Mouse (Mus musculus) myocyte (in vitro differentiated cells): ENCODE data around the gene Ptprh. TPM values are rescaled to one million over a fixed set of nuclear protein-coding genes. Genes with fewer than 3 reads are reported as not detected.
"Not testable (repeated sequence)": the region's sequence is repeated elsewhere in the genome, so short reads cannot be mapped to it uniquely, and the experiment has no call there.

Experiments used
- H3K27me3 ChIP-seq: one replicate; pipeline ENCODE4 v1.6.1; 2011; ENCODE audit not compliant: control insufficient read depth, insufficient read depth, insufficient read length
- H3K36me3 ChIP-seq: one replicate; pipeline ENCODE4 v1.6.1; 2011; ENCODE audit not compliant: control insufficient read depth, insufficient read depth
- H3K4me2 ChIP-seq: one replicate; pipeline ENCODE4 v1.6.1; 2011; ENCODE audit warnings: low read depth, control low read depth
- H3K4me3 ChIP-seq: one replicate; pipeline ENCODE4 v1.5.1; 2011; ENCODE audit warnings: mild to moderate bottlenecking, control low read depth, moderate library complexity
- H3K79me2 ChIP-seq: one replicate; pipeline ENCODE4 v1.6.1; 2011; ENCODE audit not compliant: control insufficient read depth, insufficient read depth
- H3ac ChIP-seq: one replicate; pipeline ENCODE4 v1.6.1; 2011; ENCODE audit not compliant: control insufficient read depth, insufficient read length
- CEBPB ChIP-seq: IDR thresholded peaks from 2 replicates; pipeline ENCODE4 v1.6.1; 2011; ENCODE audit warnings: mild to moderate bottlenecking, moderate library complexity; ENCODE audit not compliant: poor library complexity, insufficient read depth, severe bottlenecking
- E2F4 ChIP-seq: IDR thresholded peaks from one replicate; pipeline ENCODE4 v1.6.1; 2011; ENCODE audit warnings: mild to moderate bottlenecking, control low read depth, moderate library complexity; ENCODE audit not compliant: insufficient read depth
- MAX ChIP-seq: IDR thresholded peaks from one replicate; pipeline ENCODE4 v1.6.1; 2011; ENCODE audit warnings: low read depth, mild to moderate bottlenecking, control low read depth
- MYOD1 ChIP-seq, 3 experiments: IDR thresholded peaks; one replicate each; pipeline ENCODE4 v1.6.1; 2011; ENCODE audit warnings: control low read depth in 2 of 3, low read depth in 2 of 3, mild to moderate bottlenecking in 2 of 3, moderate library complexity in 1 of 3; ENCODE audit not compliant: insufficient read length in 2 of 3, control insufficient read depth in 1 of 3
- MYOG ChIP-seq, 3 experiments: IDR thresholded peaks; one replicate each; pipeline ENCODE4 v1.6.1; 2011; ENCODE audit warnings: control low read depth in 2 of 3, low read depth in 2 of 3, mild to moderate bottlenecking in 2 of 3; ENCODE audit not compliant: insufficient read length in 2 of 3, control insufficient read depth in 1 of 3, insufficient read depth in 1 of 3
- POLR2A ChIP-seq: IDR thresholded peaks from one replicate; pipeline ENCODE4 v1.6.1; 2011; ENCODE audit warnings: low read depth, mild to moderate bottlenecking, control low read depth, moderate library complexity; ENCODE audit not compliant: insufficient read length
- POLR2AphosphoS2 ChIP-seq: IDR thresholded peaks from one replicate; pipeline ENCODE4 v1.6.1; 2011; ENCODE audit warnings: low read depth, control low read depth; ENCODE audit not compliant: insufficient read length
- REST ChIP-seq: IDR thresholded peaks from one replicate; pipeline ENCODE4 v1.6.1; 2011; ENCODE audit warnings: mild to moderate bottlenecking, control low read depth, moderate library complexity; ENCODE audit not compliant: insufficient read depth, insufficient read length
- SRF ChIP-seq: IDR thresholded peaks from one replicate; pipeline ENCODE4 v1.6.1; 2011; ENCODE audit warnings: low read depth; ENCODE audit not compliant: control insufficient read depth, insufficient read length
- TCF12 ChIP-seq: IDR thresholded peaks from one replicate; pipeline ENCODE4 v1.6.1; 2011; ENCODE audit warnings: mild to moderate bottlenecking, control low read depth; ENCODE audit not compliant: poor library complexity, insufficient read depth, severe bottlenecking
- TCF3 ChIP-seq: IDR thresholded peaks from one replicate; pipeline ENCODE4 v1.6.1; 2011; ENCODE audit warnings: low read depth, control low read depth; ENCODE audit not compliant: insufficient read length
- USF1 ChIP-seq: IDR thresholded peaks from one replicate; pipeline ENCODE4 v1.6.1; 2011; ENCODE audit warnings: low read depth, mild to moderate bottlenecking, control low read depth, moderate library complexity
- polyA plus RNA-seq: library from polyadenylated mRNA; unstranded; fragments of >200 nt; fragmentation: generic; extraction: Trizol; gene quantifications from one replicate; pipeline ENCODE4 v1.2.1, GENCODE M21; 2012; ENCODE audit warnings: missing spikeins

The Ptprh gene
- polyA plus RNA-seq, 1 experiment = not detected

DNA sequence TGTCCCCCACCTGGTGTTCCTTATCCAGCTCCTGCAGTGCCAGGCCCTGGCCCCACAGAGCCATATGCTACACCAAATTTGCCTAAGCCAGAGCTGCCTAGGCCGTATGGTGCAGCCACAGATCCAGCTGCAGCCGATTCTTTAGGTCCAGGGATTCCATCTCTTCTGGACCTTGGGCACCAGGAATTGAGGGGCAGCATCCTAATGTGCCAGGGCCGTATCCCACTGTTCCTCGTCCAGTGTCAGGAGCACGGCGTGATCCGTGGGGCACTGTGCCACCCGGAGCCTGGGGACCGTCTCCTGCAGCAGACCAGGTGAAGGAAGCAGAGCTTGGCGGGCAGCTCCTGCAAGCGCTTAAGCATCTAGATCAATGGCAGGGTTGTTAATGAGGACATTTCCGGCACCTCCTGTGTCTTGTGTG is 8.1 kb upstream of the Ptprh start:
- peaks cover 33% of the 10 kb centered on the region for H3K27me3 ChIP-seq
- no peaks in the 10 kb centered on the region for H3K79me2 ChIP-seq
- H3K4me2 ChIP-seq = no peak overlapping the region
- H3K4me3 ChIP-seq = no peak overlapping the region
- TF ChIP-seq SRF = no peak
- TF ChIP-seq POLR2AphosphoS2 = no peak
- TF ChIP-seq REST = no peak
- TF ChIP-seq USF1 = no peak
- TF ChIP-seq TCF3 = no peak
- TF ChIP-seq CEBPB = no peak
- no peak for TF ChIP-seq TCF12
- no peak for TF ChIP-seq MYOD1 (IDR thresholded peaks at IDR 0.05; ENCODE audit: control insufficient read depth in 1 of 3, insufficient read length in 2 of 3, low read depth in 2 of 3)
- TF ChIP-seq POLR2A = no peak
- TF ChIP-seq MYOG (IDR thresholded peaks at IDR 0.05; ENCODE audit: control insufficient read depth in 1 of 3, insufficient read depth in 1 of 3, insufficient read length in 2 of 3, low read depth in 2 of 3) = no peak
- no peaks in the 10 kb centered on the region for H3K36me3 ChIP-seq
- H3ac ChIP-seq = no peak overlapping the region

DNA sequence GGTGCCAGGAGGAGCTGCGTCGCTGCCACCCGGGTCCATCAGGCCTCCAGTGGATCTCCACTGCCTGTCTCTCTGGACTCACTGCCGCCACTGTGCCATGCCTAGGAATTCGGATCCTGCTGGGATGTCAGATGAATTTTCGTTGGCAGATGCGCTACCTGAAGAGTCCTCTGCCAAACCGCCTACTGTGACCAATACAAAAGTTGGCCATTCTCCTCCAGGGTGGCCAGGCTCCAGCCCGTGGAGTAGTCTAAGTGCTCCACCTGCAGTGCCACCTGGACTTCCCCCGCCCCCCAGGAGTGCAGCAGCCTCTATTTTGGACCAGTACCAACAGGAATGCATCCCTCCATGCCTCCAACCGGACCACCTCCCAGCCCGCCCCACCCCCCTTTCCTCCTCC is 7.7 kb upstream of the Ptprh start:
- H3ac ChIP-seq = no peak overlapping the region
- no peak overlapping the region for H3K4me2 ChIP-seq
- H3K79me2 ChIP-seq = no peaks in the 10 kb centered on the region
- H3K27me3 ChIP-seq = peaks cover 33% of the 10 kb centered on the region
- no peak for TF ChIP-seq SRF
- TF ChIP-seq USF1 = no peak
- TF ChIP-seq CEBPB = no peak
- no peak for TF ChIP-seq MYOG (IDR thresholded peaks at IDR 0.05; ENCODE audit: control insufficient read depth in 1 of 3, insufficient read depth in 1 of 3, insufficient read length in 2 of 3, low read depth in 2 of 3)
- TF ChIP-seq REST = no peak
- no peak for TF ChIP-seq TCF3
- no peak for TF ChIP-seq POLR2A
- no peak for TF ChIP-seq TCF12
- no peak for TF ChIP-seq MAX
- no peak for TF ChIP-seq E2F4
- no peak for TF ChIP-seq POLR2AphosphoS2
- no peak for TF ChIP-seq MYOD1 (IDR thresholded peaks at IDR 0.05; ENCODE audit: control insufficient read depth in 1 of 3, insufficient read length in 2 of 3, low read depth in 2 of 3)
- H3K4me3 ChIP-seq = no peak overlapping the region
- H3K36me3 ChIP-seq = no peaks in the 10 kb centered on the region

DNA sequence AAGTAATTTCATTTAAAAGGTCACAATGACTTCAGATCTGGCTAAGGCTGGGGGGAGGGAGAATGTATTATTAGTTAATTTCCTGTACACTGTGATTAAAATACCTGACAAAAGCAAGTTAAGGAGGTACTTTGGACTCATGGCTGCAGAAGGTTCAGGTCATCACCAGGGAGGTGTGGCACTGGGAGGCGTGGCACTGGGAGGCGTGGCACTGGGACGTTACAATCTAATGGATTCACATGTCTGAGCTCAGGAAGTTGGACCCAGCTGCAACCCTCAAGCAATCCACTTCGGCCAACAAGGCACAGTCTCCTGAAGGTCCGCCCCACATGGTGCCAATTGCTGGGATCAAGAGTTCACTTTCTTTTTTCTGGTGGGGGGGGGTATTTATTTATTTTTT is 4.2 kb upstream of the Ptprh start:
- no peaks in the 10 kb centered on the region for H3K36me3 ChIP-seq
- H3K79me2 ChIP-seq = no peaks in the 10 kb centered on the region

DNA sequence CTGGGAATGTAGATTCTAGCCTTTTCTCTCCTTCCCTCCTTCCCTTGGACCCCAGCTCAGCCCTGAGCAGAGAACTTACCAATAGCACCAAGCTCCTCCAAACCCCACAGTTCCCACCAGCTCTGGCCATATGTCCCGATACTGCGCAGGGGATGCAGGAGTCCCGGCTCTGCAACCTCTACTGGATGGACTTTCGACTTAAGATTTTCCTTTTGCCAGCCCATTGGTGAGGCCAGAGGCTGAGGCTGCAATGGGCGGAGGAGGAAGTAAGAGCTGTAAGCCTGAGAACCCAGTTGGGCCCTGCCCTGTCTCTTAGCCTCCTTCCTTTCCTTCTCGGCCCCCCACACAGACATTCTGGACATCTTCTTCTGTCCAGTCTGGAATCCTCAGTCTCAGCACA is 872 bp downstream of the Ptprh start:
- Histone ChIP-seq H3K4me2 (no peak overlapping the region), H3K36me3 (no peaks in the 10 kb centered on the region), H3ac (no peak overlapping the region), H3K4me3 (no peak overlapping the region), H3K79me2 (no peaks in the 10 kb centered on the region), H3K27me3 (no peaks in the 10 kb centered on the region)
- TF ChIP-seq SRF (no peak), TCF12 (no peak), E2F4 (no peak), CEBPB (no peak)

More for the DNA sequence above, 4.2 kb upstream of the Ptprh start:
- peaks cover 27% of the 10 kb centered on the region for H3K27me3 ChIP-seq
- H3ac ChIP-seq = no peak overlapping the region
- no peak overlapping the region for H3K4me3 ChIP-seq
- no peak for TF ChIP-seq REST
- no peak for TF ChIP-seq CEBPB
- no peak for TF ChIP-seq E2F4
- no peak for TF ChIP-seq SRF
- no peak for TF ChIP-seq MYOG (IDR thresholded peaks at IDR 0.05; ENCODE audit: control insufficient read depth in 1 of 3, insufficient read depth in 1 of 3, insufficient read length in 2 of 3, low read depth in 2 of 3)
- TF ChIP-seq TCF3 = no peak
- no peak for TF ChIP-seq POLR2AphosphoS2
- TF ChIP-seq USF1 = no peak
- no peak for TF ChIP-seq TCF12
- no peak for TF ChIP-seq MAX
- no peak for TF ChIP-seq MYOD1 (IDR thresholded peaks at IDR 0.05; ENCODE audit: control insufficient read depth in 1 of 3, insufficient read length in 2 of 3, low read depth in 2 of 3)
- no peak for TF ChIP-seq POLR2A
- no peak overlapping the region for H3K4me2 ChIP-seq

DNA sequence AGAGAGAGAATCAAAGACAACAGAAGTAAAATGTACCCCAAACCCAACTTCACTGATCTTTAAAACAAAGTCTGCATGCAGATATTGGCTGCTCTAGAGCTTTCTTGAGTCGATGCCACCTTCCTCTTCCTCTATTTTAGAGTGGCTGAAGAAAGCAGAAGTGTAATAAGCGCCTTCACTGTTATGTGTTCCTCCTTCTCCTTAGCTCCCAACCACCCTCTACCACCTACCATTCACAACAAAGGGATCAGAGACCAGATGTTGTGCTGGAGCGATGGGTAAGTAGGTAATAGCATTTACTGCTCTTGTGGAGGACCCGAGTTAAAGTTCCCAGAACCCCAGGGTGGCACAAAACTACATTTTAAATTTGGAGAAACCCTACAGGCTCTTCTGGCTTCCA is 6.8 kb downstream of the Ptprh start:
- not testable (repeated sequence) for H3K4me3 ChIP-seq, H3K4me2 ChIP-seq, H3K27me3 ChIP-seq, H3K36me3 ChIP-seq, H3ac ChIP-seq, H3K79me2 ChIP-seq

DNA sequence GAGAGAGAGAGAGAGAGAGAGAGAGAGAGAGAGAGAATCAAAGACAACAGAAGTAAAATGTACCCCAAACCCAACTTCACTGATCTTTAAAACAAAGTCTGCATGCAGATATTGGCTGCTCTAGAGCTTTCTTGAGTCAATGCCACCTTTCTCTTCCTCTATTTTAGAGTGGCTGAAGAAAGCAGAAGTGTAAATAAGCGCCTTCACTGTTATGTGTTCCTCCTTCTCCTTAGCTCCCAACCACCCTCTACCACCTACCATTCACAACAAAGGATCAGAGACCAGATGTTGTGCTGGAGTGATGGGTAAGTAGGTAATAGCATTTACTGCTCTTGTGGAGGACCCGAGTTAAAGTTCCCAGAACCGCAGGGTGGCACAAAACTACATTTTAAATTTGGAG is 22.4 kb downstream of the Ptprh start:
- not testable (repeated sequence) for H3K27me3 ChIP-seq, H3ac ChIP-seq, H3K4me3 ChIP-seq, H3K36me3 ChIP-seq, H3K79me2 ChIP-seq, H3K4me2 ChIP-seq

DNA sequence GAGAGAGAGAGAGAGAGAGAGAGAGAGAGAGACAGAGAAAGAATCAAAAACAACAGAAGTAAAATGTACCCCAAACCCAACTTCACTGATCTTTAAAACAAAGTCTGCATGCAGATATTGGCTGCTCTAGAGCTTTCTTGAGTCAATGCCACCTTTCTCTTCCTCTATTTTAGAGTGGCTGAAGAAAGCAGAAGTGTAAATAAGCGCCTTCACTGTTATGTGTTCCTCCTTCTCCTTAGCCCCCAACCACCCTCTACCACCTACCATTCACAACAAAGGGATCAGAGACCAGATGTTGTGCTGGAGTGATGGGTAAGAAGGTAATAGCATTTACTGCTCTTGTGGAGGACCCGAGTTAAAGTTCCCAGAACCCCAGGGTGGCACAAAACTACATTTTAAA is 31.5 kb downstream of the Ptprh start:
- not testable (repeated sequence) for H3K4me3 ChIP-seq, H3ac ChIP-seq, H3K36me3 ChIP-seq, H3K27me3 ChIP-seq, H3K79me2 ChIP-seq, H3K4me2 ChIP-seq
